Mouse (Mus musculus) myocyte (in vitro differentiated cells): Measurements from ENCODE around the gene Syt1.

ENCODE experiments used
- E2F4 ChIP-seq: IDR thresholded peaks from one replicate; pipeline ENCODE4 v1.6.1; 2011; ENCODE audit warnings: mild to moderate bottlenecking, control low read depth, moderate library complexity; ENCODE audit not compliant: insufficient read depth
- POLR2A ChIP-seq: IDR thresholded peaks from one replicate; pipeline ENCODE4 v1.6.1; 2011; ENCODE audit warnings: low read depth, mild to moderate bottlenecking, control low read depth, moderate library complexity; ENCODE audit not compliant: insufficient read length
- POLR2AphosphoS2 ChIP-seq: IDR thresholded peaks from one replicate; pipeline ENCODE4 v1.6.1; 2011; ENCODE audit warnings: low read depth, control low read depth; ENCODE audit not compliant: insufficient read length
- TCF12 ChIP-seq: IDR thresholded peaks from one replicate; pipeline ENCODE4 v1.6.1; 2011; ENCODE audit warnings: mild to moderate bottlenecking, control low read depth; ENCODE audit not compliant: poor library complexity, insufficient read depth, severe bottlenecking
- USF1 ChIP-seq: IDR thresholded peaks from one replicate; pipeline ENCODE4 v1.6.1; 2011; ENCODE audit warnings: low read depth, mild to moderate bottlenecking, control low read depth, moderate library complexity

GRCm38 (mm10) chr10:108579396-108579795, 431.4 kb downstream of the Syt1 start:
- TF ChIP-seq USF1 (no peak), E2F4 (no peak), POLR2A (no peak), TCF12 (no peak), POLR2AphosphoS2 (no peak)
